Mouse (Mus musculus) cerebellum, postnatal 4 days (tissue): ENCODE results near the gene Chmp4b.

ENCODE experiments used
- DNase-seq, 2 experiments: peaks; one replicate each; pipeline ENCODE4 v3.0.0; 2022; ENCODE audit warnings: low spot score in 2 of 2, mixed read lengths in 1 of 2

The Chmp4b gene

DNA sequence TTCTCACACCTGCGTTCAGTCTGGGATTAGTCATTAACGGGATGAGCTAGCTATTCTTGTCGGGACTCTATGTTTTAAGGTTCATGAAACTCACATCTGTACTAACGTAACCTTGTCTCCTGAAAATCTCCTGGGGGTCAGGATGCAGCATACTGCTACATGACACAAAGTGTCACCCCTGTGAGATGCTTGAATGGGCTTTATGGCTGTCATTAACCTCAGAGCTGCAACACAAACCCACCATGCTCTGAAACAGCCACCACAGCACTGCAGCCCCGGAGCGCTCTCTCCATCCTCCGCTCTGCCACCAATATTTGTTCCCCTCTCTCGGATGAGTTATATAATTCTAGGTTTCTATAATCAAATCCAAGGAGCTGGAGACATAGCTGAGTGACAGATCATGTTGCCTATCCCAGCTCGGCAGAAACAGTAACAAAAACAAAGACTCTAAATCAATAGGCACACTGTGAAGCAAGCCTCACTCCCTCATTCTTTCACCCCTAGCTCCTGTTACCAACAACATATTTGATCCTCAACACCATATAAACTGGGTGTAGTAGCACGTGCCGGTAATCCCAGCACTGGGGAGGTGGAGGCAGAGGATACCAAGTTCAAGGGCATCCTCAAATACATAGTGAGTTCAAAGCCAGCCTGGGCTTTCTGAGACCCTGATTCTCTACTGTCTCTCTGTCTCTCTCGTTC, 67.5 kb downstream of the Chmp4b start:
- no peak for DNase-seq

DNA sequence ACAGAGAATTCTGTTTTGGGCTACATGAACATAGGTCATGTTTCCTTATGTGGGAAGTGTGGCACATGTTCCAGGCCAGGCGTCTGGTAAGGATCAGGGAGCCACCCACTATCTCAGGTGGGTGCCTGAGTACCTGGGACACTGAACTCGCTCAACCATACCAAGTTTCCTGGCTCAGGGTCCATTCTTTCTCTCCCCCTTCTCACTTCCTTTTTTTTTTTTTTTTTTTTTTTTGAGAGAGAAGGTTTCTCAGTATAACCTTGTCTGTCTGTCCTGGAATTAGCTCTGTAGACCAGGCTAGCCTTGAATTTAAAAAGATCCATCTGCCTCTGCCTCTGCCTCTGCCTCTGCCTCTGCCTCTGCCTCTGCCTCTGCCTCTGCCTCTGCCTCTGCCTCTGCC, 68.8 kb downstream of the Chmp4b start:
- no peak for DNase-seq

DNA sequence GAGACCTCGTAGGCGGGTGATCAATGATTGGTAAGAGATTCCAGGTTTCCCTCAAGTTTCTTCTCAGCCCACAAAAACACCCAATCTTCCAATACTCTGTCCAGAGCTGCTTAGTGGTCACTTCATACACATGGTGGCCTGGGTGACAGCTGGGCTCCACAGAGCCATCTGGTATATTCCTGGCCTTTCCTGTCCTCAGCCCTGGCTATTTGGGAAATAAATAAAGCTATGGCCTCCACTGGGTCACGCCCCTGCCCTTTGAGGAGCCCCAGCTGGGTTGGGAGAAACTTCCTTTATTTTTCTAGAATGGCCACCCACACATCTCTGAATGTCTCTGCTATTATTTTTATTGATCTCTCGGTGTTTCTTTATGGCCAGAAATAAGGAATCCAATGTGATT, 72.0 kb downstream of the Chmp4b start:
- no peak for DNase-seq

DNA sequence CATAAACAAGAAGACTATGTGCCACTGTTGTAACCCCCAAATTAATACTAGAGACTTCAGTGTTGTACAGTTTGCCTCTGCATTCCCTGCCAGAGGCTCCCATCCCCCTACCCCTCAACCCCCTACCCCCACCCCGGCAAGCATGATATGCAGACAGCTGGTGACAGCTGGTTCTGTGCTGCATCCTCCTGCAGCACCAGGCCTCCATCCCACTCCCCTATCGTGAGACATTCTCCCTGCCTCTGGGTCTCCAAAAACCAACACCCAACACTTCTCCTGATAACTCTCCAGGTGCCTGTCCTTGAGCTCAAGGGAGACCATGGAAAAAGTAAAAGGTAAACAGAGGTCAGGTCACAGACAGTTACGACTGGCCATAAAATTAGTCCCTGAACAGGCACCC, 78.2 kb downstream of the Chmp4b start:
- no peak for DNase-seq

DNA sequence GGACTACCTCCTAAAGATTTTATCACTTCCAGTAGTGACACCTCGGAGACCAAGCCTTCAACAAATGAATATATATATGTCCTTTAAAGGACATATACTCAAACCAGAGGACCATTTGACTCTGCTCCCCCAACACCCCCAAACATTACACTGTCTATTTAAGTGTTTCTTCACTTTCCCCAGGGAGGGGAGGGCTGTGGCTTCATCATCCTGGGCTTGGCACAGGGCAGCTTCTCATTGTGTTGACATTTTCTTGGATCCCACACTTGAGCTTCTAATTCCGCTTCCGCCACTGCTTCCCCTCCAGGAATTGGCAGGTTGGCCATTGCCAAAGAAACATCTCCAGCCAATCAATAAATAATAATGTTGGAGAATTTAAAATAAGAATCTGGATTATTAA, 79.3 kb downstream of the Chmp4b start:
- DNase-seq, result no peak

DNA sequence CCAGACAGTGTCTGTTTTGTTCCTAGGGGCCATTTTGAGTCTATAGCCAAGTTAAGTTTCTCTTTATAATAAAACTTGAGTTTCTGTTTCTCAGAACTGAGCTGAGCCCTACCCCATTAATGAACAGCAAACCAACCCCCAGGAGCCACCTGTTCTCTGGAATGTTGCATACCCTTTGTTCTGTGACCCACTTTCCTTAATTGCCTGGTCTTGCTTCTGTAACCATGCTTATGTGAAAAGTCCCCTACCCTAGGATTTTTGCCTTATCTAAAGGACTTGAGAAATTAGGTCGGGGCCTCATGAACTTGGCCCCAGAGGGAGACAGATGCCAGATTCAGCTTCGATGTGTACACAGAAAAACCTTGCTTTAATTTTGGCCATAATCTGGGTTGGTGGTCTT, 80.4 kb downstream of the Chmp4b start:
- no peak for DNase-seq

DNA sequence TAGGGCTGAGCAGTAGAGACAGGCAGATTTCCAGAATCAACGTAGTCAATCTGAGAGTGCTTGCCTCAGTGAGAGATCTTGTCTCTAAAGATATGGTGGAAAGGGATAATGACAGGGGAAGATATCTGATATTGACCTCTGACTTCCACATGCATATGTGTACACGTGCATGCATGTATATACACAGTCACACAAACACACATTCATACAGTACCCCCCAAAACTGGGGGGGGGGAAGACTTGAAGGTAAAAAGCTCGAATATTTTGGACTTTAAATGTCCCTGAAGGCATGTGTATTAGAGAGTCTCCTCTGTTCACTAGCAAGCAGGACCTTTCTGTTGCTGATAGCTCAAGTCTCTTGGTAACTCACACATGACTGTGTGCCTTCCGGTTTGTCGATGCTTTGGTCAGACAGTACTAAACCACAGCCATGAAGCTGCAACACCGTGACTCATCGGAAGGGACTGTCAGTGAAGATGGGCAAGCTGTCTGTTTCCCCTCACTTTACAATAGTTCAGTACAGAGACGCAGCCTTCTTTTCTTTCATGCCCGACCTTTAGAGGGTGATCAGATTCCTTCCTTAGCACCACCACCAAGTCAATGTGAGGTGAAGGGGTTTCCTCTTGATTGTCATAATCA, 81.1 kb downstream of the Chmp4b start:
- DNase-seq, result no peak

DNA sequence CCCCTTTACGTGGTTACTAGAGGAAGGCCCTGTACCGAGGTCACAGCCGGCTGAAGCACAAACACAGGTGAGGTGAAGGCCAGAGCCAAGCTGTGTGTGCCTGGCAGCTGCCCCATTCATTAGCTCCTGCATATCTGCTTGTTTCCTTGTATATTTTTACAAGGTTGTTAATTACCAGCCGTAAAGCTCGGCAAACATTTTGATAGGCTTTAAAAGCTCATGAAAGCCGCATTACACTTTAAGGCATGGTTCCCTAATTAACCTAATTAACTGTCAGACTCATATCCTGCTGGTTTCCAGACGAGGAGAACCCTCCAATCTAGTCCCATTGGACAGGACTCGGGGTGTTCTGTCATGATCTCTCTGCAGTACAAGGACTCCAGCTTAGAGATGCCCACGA, 83.5 kb downstream of the Chmp4b start:
- DNase-seq, result no peak

DNA sequence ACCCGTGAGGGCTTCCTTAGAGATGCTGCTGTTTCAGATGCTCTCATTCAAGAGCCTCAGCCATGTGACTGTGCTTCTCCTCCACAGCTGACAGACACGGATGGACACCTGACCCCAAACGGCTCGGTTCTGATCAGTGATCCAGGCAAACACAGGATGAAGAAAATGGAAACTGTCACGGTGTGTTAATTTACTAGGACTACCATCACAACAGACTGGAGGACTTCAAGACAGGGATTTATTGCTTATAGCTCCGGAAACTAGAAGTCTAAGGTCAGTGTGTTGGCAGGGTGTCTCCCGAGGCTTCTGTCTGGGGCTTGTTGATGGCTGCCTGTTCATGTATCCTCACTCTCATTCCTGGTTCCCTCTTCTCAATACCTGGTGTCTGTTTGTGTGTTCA, 83.9 kb downstream of the Chmp4b start:
- no peak for DNase-seq

DNA sequence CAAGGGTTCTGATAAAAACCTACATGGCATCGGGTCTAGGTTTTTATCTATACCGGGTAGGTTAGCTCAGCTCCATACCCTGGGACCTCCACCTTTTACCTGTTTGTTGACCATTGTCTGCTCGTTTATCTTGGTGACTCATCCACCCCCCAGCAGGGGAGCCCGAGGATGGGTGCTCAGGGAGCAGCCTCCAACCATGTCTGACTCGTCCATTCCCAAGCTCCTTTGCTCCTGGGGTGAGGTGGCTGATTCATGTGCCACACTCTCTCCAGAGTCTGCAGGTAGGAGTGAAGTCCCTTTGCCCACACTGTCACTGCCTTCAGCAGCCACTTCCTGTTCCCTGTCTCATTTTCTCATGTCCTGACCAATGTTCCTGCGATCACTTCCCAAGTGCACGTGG, 84.5 kb downstream of the Chmp4b start:
- no peak for DNase-seq

DNA sequence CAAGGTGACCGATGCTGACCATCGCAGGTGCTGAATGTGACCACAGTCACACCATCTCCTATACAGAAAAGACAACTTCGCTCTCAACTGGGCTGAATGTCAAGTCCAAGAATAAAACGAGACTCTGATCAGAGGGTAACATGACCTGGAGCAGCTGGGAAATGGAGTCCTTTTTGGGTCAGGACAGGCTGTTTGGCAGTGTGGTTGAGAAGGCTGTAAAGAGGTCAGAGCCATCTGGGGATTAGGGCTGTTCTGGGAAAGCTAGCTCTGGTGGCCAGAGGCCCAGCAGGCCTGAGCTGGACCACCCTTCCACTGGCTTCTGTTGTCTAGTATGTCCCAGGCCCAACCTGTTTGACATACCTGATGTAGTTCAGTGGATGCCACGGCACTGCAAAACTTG, 87.1 kb downstream of the Chmp4b start:
- DNase-seq, result no peak

DNA sequence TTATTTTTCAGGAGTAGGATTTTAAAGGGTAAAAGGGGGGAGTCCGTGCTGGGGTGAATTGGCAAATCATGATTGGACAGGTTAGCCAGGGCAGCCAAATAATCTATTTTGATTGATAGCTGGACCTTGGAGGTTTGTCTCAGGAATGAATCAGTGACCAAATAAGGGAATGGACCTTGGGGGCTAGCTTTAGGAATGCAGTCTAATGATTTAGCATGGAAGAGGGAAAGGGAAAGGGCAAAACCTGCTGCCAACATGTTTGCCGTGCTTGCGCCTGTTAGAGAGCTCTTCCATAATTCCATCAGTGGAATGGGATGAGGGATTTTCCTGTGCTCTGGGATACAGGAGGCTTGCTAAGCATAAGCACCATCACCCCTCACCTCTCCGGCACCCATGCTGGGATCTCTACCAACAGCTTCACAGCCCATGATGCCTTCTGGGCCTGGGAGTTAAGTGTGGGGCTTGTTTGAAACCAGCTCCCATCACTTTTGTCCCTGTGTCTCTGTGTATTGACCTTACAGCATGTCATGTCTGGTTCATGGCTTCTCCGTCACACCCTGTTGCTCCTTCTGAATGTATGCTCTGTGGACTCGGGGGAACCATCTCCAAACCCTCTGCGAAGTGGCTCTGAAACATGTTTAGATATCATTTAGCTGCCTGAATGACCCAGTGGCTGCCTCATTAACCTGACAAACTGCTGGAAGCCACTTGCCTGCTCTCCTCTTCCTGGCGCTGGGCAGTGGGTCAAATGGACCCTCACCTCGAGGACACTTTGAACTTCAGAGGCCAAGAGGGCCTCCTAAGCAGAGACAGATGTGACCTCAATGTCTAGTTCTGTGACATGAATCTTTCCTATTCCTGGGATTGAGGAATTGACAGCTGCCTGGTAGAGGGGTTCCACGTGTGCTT, 91.7 kb downstream of the Chmp4b start:
- DNase-seq, result no peak

DNA sequence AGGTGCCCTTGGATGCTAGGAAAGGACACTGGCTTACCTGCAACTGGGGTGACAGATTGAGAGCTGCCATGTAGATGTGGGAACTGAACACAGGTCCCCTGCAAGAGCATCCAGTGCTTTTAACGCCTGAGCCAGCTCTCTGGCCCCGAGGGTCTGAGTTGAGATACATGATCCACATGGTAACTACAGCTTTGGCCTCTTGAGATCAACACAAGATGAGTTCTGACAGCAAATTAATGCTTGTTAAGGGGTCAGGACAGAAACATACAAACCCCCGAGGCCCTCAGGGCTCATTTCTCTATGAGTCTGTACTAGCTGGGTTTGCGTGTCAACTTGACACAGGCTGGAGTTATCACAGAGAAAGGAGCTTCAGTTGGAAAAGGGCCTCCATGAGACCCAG, 92.4 kb downstream of the Chmp4b start:
- no peak for DNase-seq
